Mouse (Mus musculus) A20 (cell line): Measurements from ENCODE around the gene Gm14137.

Source experiments
- DNase-seq: peaks from one replicate; pipeline ENCODE4 v3.0.0-alpha.2; 2011; ENCODE audit warnings: low read depth, low spot score

The Gm14137 gene

DNA sequence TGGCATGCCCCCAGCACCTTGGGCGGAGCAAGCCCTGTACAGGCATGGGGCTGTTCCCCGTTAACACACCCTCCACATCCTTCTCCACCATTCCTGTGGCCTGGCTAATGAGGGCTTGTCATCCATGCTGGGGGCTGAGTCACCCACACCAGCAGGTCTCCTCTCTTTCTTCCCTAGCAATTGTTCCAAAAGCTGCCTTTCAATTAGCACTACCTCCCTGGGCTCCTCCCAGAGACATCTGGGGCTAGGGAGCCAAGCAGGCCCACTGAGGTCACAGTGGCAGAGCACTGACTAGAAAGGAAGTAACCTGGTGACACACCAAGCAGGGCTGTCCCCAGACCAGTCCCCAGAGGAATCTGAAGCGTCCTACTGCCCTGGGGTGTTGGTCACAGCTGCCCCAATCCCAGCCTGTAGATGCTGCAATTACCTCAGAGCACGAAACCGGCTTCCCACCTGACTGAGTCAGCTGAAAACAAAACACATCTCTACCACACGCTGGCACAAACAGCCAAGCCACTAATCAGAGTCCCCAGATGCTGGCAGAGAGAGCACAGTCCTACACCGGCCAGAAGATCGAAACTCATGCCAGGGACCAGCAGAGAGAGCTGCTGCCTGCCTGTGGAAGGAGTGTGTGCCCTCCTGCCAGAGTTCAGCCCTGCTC, at the start of gene Gm14137:
TSS of gene Gm14137 (plus strand) at position 519 of the 661 bp plus-strand sequence.
- DNase-seq: peak; percentile 76

DNA sequence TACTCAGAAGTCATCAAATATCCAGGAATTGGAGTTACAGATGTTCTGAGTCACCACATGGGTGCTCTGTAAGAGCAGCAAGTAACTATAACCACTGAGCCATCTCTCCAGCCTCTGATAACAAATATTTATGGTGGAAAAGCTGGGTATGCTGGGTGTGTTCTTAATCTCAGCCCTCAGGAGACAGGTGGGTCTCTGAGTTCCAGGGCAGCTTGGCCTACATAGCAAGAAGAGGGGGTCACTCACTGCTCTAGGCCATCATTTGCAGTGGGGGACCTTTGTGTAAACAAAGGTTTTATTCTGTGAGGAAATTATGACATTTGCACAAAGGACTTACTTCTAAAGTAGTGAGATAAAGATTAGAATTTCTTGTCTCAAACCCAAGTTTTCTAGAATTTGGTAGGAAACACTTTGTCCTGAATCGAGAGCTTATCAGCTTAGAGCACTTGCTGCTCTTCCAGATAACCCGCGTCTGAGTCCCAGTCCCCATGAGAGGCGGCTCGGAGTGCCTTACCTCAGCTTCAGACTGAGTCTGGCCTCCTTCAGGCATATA, 37.9 kb upstream of the Gm14137 start:
- DNase-seq: no peak

DNA sequence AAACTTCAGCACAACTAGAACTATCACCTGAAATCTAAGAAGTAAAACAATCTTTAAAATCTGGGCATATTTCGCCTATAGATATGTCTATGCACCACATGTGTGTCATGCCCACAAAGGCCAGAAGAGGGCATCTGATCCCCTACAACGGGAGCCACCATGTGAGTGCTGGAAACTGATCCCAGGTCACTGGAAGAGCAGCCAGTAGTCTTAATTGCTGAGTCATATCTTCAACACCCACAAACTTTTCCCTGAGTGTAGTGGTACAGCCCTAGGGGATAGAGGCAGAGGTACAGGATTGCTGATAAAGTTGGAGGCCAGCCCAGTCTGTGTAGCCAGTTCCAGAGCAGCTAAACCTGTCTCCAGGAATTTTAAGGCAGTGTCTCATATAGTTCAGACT, 29.1 kb upstream of the Gm14137 start:
- DNase-seq: peak; percentile 26

DNA sequence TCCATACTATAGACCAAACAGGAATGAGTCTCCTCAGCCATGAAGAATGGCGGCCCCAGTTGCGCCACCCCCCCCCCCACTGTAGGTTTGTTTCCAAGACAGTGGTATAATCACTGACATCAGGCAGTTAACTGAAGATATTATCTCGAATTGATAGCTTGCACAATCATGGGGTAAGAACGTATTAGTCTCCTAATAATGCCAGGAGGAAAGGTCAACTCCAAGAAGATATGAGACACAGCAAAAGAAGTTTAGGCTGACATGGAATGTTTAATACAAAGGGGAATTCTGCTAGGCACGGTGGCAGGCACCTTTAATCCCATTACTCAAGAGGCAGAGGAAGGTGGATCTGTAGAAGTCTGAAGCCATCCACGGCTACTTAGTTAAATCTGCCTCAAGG, 27.9 kb upstream of the Gm14137 start:
- DNase-seq: no peak

DNA sequence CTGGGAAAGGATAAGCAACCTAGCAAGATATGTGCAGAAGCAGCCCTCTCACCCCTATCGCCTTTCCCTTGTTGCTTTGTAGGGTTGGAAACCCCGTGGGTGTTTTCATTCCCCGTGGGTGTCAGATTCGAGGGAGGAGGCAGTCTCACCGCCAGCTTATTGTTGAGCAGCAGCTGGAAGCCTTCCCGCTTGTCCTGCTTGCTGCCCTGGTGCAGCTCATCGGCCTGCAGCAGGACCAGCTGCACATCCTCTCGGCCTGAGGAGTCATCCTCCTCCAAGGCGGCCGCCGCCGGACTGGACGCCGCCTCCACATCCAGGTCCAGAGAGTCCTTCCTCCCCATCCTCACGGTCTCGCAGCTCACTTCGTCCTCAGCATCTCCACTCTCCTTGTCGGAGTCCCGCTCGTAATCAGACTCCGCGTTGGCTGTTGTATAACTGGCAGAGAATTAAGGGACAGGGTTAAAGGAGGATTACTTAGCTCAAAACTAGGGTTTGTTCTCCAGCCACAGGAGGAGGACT, 27.1 kb upstream of the Gm14137 start:
- no peak for DNase-seq

DNA sequence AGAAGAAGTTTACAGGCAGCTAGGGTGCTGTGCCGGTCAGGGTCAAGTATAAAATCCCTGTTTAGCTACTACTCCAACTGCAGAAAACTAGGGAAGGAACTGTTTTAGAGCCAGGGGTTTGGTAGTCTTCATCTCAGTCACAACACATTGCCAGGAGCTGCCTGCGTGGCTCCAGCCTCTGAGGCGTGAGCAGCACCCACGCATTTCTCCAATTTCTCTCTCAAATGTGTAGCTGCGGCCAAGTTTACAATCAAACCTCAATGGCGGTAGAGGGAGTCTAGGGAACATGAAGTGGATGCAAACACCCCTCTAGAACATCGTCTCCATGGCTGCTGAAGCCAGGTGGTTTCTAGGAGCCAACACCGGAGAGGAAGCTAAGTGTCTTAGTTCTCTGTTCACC, 26.5 kb upstream of the Gm14137 start:
- DNase-seq: no peak

DNA sequence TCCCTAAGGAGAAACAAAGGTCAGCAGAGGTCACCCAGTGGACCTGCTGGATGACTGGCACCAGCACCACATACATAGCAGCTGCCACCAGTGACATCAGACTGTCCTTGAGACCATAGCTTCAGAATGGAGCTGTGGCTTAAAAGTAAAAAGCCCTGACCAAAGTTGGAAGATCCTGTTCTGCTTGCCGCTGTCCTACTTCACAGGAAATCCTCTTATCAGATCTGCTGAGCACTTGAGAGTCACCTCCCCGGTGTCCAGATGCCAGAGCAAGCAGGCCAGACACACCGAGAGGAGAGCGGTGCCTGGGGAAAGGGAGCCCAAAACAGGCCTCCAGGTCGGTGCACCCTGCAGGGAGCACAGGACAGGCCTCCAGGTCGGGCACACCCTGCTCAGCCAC, 22.1 kb upstream of the Gm14137 start:
- no peak for DNase-seq

DNA sequence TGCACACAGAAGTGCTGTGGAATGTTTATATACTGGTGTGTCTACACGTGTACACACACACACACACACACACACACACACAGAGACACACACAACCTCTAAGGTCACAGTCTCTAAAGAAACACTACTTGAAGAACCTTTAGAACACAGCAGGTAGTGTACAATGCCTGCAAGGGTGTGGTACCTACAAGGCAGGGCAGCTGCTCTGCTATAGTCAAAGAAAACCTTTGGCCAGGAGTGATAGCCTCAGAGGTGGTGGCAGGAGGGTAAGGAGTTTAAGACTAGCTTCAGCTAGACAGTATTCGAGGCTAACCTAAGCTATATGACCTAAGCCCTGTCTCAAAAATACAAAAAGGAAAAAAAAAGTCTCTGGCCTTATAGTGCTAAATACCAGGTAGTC, 19.6 kb upstream of the Gm14137 start:
- DNase-seq: no peak

DNA sequence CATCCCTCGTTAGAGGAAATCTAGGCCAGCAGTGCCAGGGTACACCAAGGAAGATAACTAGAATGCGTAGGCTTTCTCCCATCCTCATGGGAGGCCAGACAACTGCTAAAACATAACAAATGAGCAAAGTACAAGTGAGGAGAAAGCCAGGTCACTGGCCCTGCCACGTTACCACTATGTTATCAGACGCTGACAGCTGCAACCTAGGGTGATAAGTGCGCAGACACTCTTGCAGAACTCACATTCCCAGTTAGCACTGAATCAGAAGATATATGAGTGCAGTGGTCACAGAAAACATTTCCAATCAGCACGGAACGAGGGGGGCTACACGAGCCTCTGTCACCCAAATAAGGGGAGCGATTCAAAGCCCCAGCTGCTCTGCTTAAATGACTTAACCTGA, 18.9 kb upstream of the Gm14137 start:
- DNase-seq: no peak

DNA sequence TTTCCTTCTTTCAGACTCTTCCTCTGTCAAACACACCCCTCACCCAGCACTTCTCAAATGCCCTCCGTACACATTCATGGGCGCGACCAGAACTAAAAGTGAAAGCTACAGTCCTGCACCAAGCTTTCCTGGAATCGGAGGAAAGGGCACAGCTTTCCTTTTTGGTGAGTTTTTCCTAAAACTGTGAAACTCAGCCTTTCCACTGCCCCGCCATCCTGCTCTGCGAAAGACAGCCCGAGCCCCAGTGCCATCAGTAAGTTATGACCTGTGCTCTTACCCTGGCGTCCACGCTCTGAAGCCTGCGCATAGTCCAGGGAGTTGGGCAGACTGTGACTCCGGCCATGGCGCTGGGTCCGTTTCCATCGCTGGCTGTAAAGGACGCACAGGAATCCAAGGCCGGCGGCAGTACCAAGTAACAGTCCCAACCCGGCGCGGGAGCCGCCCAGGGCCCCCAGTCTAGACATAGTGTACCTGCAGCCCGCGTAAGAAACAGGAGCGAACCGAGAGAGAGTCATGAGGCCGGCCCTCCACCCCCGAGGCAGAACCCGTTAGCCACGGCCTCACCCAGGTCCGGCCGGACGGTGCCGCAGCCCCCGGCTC, 18.1 kb upstream of the Gm14137 start:
- no peak for DNase-seq

DNA sequence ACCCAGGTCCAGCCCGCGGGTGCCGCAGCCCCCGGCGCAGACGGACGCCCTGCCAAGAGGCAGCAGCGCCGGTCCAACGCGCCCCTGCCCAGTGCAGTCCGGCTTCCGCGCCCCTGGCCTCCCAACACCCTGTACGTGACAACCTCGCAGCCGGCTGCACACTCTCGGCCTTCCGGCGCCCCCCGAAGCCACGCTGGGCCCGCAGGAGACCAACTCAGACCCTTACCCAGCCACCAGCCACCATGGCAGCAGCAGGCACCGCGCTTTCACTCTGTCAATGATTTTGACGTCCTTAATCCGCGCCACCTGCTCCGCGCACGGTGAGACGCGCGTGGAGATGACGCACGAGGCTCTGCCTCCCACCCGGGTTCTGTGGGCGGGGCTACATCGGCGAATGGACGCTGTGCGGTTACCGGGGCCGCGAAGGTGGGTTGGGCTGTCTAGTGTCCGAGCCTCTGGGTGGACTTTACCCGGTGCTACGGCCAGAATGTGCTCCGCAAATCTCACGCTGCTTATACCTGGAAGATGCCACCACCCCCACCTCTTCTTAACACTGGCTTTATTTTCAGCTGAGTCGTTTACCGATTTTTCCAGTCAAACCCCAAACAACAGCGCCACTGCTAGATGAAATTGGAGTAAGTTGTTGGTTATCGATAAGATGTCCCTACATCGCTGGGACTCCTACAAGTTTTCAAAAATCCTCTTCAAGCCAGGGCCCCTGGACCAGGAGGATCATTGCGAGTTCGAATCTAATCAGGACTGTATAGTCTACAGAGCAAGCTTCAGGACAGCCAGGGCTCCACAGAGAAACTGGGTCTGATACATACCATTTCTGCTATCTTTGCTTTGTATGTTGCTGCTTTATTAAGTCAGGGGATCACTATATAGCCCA, 17.4 kb upstream of the Gm14137 start, which contains the start of gene Rmdn3:
TSS of gene Rmdn3 (minus strand) at position 354 of the 892 bp plus-strand sequence.
- peak; percentile 95 for DNase-seq

DNA sequence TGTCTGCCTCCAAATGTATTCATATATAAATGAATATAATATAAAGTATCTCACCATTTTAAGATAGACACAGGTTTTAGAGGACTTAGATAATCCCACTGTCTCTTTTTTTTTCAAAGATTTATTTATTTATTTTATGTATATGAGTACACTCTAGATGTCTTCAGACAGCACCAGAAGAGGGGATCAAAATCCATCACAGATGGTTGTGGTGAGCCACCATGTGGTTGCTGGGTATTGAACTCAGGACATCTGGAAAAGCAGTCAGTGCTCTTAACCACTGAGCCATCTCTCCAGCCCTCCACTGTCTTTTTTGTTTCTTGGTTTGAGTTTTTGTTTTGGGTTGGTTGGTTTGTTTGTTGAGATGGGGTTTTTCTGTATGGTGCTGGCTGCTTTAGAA, 16.5 kb upstream of the Gm14137 start:
- DNase-seq: peak; percentile 51

DNA sequence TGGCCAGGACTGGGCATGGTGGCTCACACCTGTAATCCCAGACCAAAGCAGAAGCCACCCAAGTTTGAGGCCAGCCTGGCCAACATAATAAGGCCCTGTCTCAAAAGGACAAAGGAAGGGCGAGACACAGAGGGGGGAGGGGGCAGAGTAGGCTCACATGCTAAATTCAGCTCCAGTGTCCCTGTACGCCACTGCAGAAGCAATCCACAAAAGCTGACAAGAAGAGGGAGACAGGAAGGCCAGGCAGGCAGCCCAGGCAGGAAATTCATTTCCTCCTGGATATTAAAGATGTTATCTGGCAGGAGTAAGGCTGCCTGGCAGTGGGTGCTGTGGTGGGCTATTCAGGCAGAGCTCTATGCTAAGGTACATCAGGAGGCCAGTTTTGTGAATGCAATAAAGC, 13.1 kb upstream of the Gm14137 start:
- DNase-seq: no peak

DNA sequence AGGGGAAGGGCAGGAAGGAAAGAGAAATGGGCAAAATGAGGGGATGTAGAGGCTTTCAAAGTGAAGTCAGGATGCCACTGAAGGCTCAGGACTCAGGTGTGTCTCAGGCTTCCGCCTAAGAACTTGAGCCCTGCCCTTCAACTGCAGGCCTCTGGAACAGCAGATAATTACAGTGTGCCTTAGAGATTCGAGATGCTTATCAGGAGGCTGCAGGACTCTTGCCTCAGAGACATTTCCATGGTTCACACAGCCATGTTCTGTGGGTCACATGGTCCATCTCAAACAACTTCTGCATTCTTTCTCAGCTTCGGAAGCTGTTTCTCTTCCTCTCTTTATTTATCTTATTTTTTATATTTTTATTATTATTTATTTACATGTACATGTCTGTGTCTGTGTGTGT, 11.2 kb upstream of the Gm14137 start:
- no peak for DNase-seq

DNA sequence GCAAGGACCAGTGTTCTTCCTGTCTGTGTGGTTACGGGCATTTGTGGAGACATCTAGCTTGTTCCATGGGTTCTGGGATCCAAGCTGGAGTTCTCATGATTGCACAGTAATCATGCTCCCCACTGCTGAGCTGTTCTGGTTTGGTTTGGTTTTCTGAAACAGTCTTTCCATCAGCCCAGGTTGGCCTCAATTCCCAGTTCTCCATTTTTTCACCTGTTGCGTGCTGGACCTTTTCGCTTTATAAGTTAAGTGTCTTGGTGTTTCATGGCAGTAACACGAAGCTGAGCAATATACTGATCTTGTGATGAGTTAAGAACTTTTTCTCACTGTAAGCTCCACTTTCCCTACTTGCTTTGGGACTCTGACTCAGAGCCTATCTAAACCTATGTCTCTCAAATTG, 10.3 kb upstream of the Gm14137 start:
- no peak for DNase-seq

DNA sequence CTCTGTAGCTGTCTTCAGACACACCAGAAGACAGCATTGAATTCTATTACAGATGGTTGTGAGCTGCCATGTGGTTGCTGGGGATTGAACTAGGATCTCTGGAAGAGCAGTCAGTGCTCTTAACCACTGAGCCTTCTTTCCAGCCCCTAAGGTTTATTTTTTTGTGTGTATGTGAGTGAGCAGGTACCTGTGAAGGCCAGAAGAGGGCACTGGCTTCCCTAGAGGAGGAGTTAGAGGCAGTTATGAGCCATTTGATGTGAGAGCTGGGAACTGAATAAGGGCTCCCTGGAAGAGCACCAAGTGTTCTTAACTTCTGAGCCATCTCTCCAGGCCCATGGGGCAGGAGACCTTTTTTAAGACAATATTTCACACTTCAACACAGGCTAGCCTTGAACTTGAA, 8.9 kb upstream of the Gm14137 start:
- peak; percentile 46 for DNase-seq

DNA sequence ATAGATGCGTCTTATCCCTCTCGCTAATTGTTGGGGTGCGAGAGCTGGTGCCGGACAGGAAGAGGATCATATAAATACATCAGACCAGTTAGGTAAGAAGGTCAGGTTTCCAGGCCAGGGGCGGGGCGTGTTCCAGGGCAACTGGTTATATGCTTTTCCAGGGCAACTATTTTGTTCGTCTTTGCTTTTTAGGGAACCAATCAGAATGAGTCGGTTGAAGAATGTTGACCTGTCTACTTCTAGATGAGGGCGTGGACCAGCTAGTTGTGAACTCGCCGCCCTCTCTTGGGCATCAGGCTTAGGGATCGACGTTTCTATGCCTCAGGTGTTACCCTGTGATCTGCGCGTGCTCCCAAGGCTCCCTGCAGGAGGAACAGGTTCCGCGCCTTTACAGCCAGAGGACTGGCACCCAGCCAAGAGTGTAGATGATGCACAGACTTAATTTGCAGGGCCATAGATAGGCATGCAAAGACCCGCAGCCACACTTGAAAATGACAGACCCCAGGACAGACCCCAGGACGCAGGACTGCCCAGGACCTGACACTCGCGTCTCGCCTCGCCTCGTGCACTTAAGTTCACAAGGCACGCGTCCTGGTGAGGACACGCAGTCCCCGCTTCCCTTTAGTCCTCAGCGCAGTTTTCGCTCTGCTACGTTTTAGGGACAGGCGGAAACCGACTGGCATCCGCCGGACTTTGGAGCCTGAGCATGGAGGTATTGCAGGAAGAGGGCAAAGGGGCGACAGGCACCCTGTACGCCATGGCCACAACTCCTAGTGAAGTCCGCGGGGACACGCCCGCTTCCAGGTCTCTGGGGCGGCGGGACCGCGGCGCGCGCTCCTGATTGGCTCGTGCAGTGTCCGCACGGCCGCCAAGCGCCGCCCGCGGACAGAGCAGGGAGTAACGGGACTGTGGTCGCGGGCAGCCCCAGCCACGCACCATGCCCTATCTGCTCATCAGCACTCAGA, 7.1 kb upstream of the Gm14137 start, which contains the start of gene Gchfr:
TSS of gene Gchfr (plus strand) at position 873 of the 965 bp plus-strand sequence.
- DNase-seq: peak; percentile 58

DNA sequence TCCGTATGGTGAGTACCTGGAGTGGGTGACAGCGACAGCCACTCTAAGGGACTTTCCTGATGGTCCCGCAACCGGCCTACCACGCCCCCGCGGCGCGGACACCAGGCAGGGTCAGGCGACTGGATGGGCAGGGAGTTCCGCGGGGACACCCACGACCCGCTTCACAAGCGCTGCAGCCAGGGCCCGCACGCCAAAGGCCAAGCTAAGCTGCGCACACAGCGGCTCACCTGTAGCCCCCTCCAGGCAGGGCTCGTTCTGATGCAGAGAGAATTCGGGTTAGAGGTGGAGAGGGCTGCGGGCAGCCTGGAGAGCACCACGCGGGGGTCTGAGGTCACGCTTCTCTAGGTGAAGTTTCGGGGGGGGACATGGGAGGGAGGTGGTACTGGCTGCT, 6.4 kb upstream of the Gm14137 start:
- DNase-seq: no peak

DNA sequence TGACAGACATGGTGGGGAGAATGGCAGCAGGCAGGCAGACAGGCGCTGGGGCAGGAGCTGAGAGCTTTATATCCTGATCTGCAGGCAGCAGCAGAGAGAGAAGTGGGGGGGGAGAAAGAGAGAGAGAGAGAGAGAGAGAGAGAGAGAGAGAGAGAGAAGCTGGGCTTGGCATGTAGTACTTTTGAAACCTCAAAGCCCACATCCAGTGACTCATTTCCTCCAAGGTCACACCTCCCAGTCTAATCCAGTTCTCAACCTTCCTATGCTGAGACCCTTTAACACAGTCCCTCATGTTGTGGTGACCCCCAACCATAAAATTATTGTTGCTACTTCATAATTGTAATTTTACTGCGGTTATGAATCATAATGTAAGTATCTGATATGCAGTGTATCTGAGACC, 4.0 kb upstream of the Gm14137 start:
- DNase-seq: no peak

DNA sequence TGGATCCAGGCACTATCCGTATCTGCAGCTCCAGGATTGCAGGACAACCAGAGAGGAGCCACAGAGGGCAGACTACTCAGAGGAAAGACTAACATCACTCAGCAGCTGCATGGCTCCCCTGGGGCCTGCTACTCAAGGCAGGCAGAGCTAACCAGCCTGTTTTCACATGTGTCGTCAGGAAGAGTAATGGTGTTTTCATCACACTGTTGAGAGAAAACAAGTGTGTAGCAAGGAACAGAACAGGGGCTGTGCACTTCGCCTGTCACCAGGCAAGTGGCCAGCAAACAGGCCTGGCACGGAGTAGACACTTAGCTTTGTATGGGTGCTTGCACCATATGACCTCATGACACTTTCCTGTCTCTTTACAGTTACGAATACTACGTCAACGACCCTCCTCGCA, 2.7 kb upstream of the Gm14137 start:
- no peak for DNase-seq

DNA sequence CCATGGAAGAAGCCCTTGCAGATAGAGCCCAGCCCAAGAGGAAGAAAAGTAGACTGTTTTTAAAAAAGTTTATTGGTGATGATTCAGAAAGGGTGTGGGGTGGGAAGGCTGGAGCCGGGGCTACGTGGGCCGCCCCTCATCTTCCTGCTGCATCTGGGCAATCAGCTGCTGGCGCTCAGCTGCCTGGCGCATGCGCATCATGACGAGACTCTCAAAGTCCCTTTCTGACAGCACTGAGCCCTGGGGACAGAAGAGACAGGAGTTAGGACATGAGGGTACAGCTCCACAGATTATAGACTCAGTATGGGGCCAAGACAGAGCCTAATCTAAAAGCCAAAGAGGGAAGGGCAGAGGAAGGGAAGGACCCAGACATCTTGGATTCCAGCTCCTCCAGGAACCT, 1.9 kb upstream of the Gm14137 start:
- DNase-seq: no peak
